8 mouse cellular contexts compared by ENCODE assay signal in genomic region chr17:48602554-48602953, GRCm38 (mm10).
DNase-seq lines count a peak whose midpoint lies in the region; ATAC-seq and TF ChIP-seq lines count a peak whose summit lies in the region.

No protein-coding gene starts in this region.

- no peaks in the 10 kb centered on the region for H3K4me1 ChIP-seq in lung, embryonic 15.5 days

- peak; percentile 73 to 76 for DNase-seq in B cell, adult 2 months
- peak; percentile 1 for DNase-seq in Patski (ENCODE audit: low read depth, low spot score)
- peak; percentile 33 to 63 for DNase-seq in cerebellum, postnatal 4 days (ENCODE audit: low spot score in 2 of 2)
- DNase-seq in heart, postnatal 14 days, result peak; percentile 56 to 78
- DNase-seq in kidney, postnatal 36 days, result peak; percentile 63 to 80
- DNase-seq in ovary, postnatal 36 days (ENCODE audit: low spot score), result peak; percentile 42
- no peak for DNase-seq in adipocyte (ENCODE audit: low spot score)

- H3K27me3 ChIP-seq in Patski, result peaks cover 3% of the 10 kb centered on the region
- H3K27me3 ChIP-seq in lung, embryonic 15.5 days, result no peaks in the 10 kb centered on the region

- CTCF ChIA-PET in Patski (lab: Charles Lee), result interaction anchor here (1.0 to 1.5 kb wide), 5 partner anchors 10 to 184 kb away, joined by 3 to 6 read pairs (median 4); no protein-coding TSS in a partner anchor

- no peak overlapping the region for H3K9ac ChIP-seq in lung, embryonic 15.5 days

- H3K9me3 ChIP-seq in lung, embryonic 15.5 days, result no peaks in the 10 kb centered on the region

- H3K27ac ChIP-seq in lung, embryonic 15.5 days, result no peak overlapping the region

- intact Hi-C loops in heart, postnatal 14 days (cut with DNase I), result loop anchor here (1.0 to 5.0 kb wide), 2 partner anchors 185 to 330 kb away; no protein-coding TSS in a partner anchor

- 1% methylated on average over 6 of the region's 6 CpGs for WGBS in lung, embryonic 15.5 days

- no peak overlapping the region; the same call in 1 of the 2 replicates for H3K4me2 ChIP-seq in lung, embryonic 15.5 days

- in situ Hi-C loops in Patski (cut with MboI; ENCODE audit: low pct_unique_long_range_greater_than_20kb), result loop anchor here (5.0 to 25.0 kb wide), 2 partner anchors 190 to 315 kb away; partner anchors contain the start of genes Oard1 and Treml2

- no peak overlapping the region for H3K4me3 ChIP-seq in lung, embryonic 15.5 days

- no peaks in the 10 kb centered on the region for H3K36me3 ChIP-seq in lung, embryonic 15.5 days

- TF ChIP-seq CTCF in Patski (IDR thresholded peaks at IDR 0.05), result peak; percentile 80

- ATAC-seq in Patski, result peak; percentile 63
- ATAC-seq in lung, embryonic 15.5 days (ENCODE audit: borderline replicate concordance, extremely low read depth, low FRiP score, low TSS enrichment), result peak; percentile 30; the same call in 1 of the 2 replicates

- POLR2A ChIA-PET in Patski (lab: Charles Lee), result no interaction called here
